Mouse (Mus musculus): ENCODE results near the gene Bnc2.

The Bnc2 gene

GRCm38 (mm10) chr4:84329651-84330050 is 345.4 kb downstream of the Bnc2 start:
- intact Hi-C loops (cut with DNase I) = no loop called here

GRCm38 (mm10) chr4:84324371-84324770 is 350.7 kb downstream of the Bnc2 start:
- intact Hi-C loops (cut with DNase I) = no loop called here

GRCm38 (mm10) chr4:84321598-84321997 is 353.5 kb downstream of the Bnc2 start:
- intact Hi-C loops (cut with DNase I) = no loop called here

- intact Hi-C loops (cut with DNase I) = no loop called here
Measured at GRCm38 (mm10) chr4:84317421-84317820, 357.7 kb downstream of the Bnc2 start.

GRCm38 (mm10) chr4:84311371-84311770 is 363.7 kb downstream of the Bnc2 start:
- intact Hi-C loops (cut with DNase I) = no loop called here

- intact Hi-C loops (cut with DNase I) = no loop called here
Measured at GRCm38 (mm10) chr4:84310851-84311250, 364.2 kb downstream of the Bnc2 start.

GRCm38 (mm10) chr4:84308226-84308862 is 366.7 kb downstream of the Bnc2 start:
- intact Hi-C loops (cut with DNase I) = no loop called here

- intact Hi-C loops (cut with DNase I) = no loop called here
Measured at GRCm38 (mm10) chr4:84306928-84307606, 368.0 kb downstream of the Bnc2 start.

GRCm38 (mm10) chr4:84302949-84303348 is 372.1 kb downstream of the Bnc2 start:
- intact Hi-C loops (cut with DNase I) = no loop called here

- intact Hi-C loops (cut with DNase I) = no loop called here
Measured at GRCm38 (mm10) chr4:84285153-84285552, 389.9 kb downstream of the Bnc2 start.

GRCm38 (mm10) chr4:84282651-84283050 is 392.4 kb downstream of the Bnc2 start:
- intact Hi-C loops (cut with DNase I) = no loop called here

- intact Hi-C loops (cut with DNase I) = no loop called here
Measured at GRCm38 (mm10) chr4:84278156-84278555, 396.9 kb downstream of the Bnc2 start.

GRCm38 (mm10) chr4:84276081-84276480 is 399.0 kb downstream of the Bnc2 start:
- intact Hi-C loops (cut with DNase I) = no loop called here

- intact Hi-C loops (cut with DNase I) = no loop called here
Measured at GRCm38 (mm10) chr4:84274158-84274557, 400.9 kb downstream of the Bnc2 start.

- intact Hi-C loops (cut with DNase I) = no loop called here
Measured at GRCm38 (mm10) chr4:84272867-84273266, 402.2 kb downstream of the Bnc2 start.

- intact Hi-C loops (cut with DNase I) = no loop called here
Measured at GRCm38 (mm10) chr4:84269845-84270244, 405.2 kb downstream of the Bnc2 start.

- intact Hi-C loops (cut with DNase I) = no loop called here
Measured at GRCm38 (mm10) chr4:84247356-84247755, 427.7 kb downstream of the Bnc2 start.

- intact Hi-C loops (cut with DNase I) = no loop called here
Measured at GRCm38 (mm10) chr4:84232346-84232745, 442.7 kb downstream of the Bnc2 start.

- intact Hi-C loops (cut with DNase I) = no loop called here
Measured at GRCm38 (mm10) chr4:84231251-84231650, 443.8 kb downstream of the Bnc2 start.

- intact Hi-C loops (cut with DNase I) = no loop called here
Measured at GRCm38 (mm10) chr4:84229189-84229960, 445.7 kb downstream of the Bnc2 start.

- intact Hi-C loops (cut with DNase I) = no loop called here
Measured at GRCm38 (mm10) chr4:84228551-84228950, 446.5 kb downstream of the Bnc2 start.
